Mouse (Mus musculus): ENCODE measurements around the gene Gm49339. TPM values are rescaled to one million over a fixed set of nuclear protein-coding genes. Genes with fewer than 3 reads are reported as not detected.

The Gm49339 gene
- polyA plus RNA-seq, 1 experiment from 2014 or later: 1.0 TPM

- H3K27ac ChIP-seq (replicated peaks): no peak overlapping the region
- ATAC-seq (ENCODE audit: extremely low read depth, insufficient number of reproducible peaks, low FRiP score, low TSS enrichment): no peak
- H3K9me3 ChIP-seq: no peaks in the 10 kb centered on the region
- no peaks in the 10 kb centered on the region for H3K27me3 ChIP-seq (replicated peaks)
- 62% methylated on average over 7 of the region's 7 CpGs for whole genome bisulfite sequencing
- H3K36me3 ChIP-seq: no peaks in the 10 kb centered on the region
- H3K4me3 ChIP-seq: no peak overlapping the region
- no peak overlapping the region for H3K4me2 ChIP-seq
- peaks cover 10% of the 10 kb centered on the region for H3K4me1 ChIP-seq
- no peak overlapping the region for H3K9ac ChIP-seq
Observed at GRCm38 (mm10) chr10:51526090-51526489, 45.7 kb downstream of the Gm49339 start.

- H3K36me3 ChIP-seq: no peaks in the 10 kb centered on the region
- no peaks in the 10 kb centered on the region for H3K9me3 ChIP-seq
- WGBS: 54% methylated on average over 4 of the region's 4 CpGs
- H3K27me3 ChIP-seq (replicated peaks): no peaks in the 10 kb centered on the region
- ATAC-seq (ENCODE audit: extremely low read depth, insufficient number of reproducible peaks, low FRiP score, low TSS enrichment): no peak
- H3K27ac ChIP-seq (replicated peaks): no peak overlapping the region
- H3K4me1 ChIP-seq: peaks cover 10% of the 10 kb centered on the region
- no peak overlapping the region for H3K4me2 ChIP-seq
- H3K9ac ChIP-seq: no peak overlapping the region
- H3K4me3 ChIP-seq: no peak overlapping the region
Observed at GRCm38 (mm10) chr10:51526633-51527032, 46.2 kb downstream of the Gm49339 start.

DNA sequence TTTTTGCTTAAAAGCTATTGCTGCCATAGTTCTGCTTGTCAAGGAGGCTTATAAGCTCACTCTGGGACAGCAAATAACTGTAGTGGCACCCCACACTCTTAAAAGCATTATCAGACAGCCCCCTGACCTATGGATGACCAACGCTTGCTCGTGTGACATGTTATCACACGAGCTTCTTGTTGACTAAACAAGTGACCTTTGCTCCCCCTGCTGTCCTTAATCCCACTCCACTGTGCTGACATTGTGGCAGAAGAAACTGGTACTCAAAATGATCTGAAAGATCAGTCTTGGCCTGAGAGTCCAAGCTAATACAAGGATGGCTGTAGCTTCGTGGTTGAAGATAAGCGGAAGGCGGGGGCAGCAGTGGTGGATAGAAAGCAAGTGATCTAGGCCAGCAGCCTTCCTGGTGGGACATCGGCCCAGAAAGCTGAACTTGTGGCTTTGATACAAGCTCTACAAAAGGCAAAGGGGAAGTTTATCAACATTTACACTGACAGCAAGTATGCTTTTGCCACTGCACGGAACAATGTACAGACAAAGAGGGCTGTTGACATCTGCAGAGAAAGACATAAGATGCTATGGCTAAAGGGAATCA is 48.5 kb downstream of the Gm49339 start:
- no peaks in the 10 kb centered on the region for H3K27me3 ChIP-seq (replicated peaks)
- H3K36me3 ChIP-seq: no peaks in the 10 kb centered on the region
- ATAC-seq (ENCODE audit: extremely low read depth, insufficient number of reproducible peaks, low FRiP score, low TSS enrichment): no peak
- no peak overlapping the region for H3K4me2 ChIP-seq
- no peak overlapping the region for H3K9ac ChIP-seq
- H3K4me3 ChIP-seq: no peak overlapping the region
- H3K4me1 ChIP-seq: peaks cover 10% of the 10 kb centered on the region
- 30% methylated on average over 8 of the region's 8 CpGs for WGBS
- H3K27ac ChIP-seq (replicated peaks): no peak overlapping the region
- no peaks in the 10 kb centered on the region for H3K9me3 ChIP-seq

GRCm38 (mm10) chr10:51529497-51529896 is 49.1 kb downstream of the Gm49339 start:
- Histone ChIP-seq H3K27me3 (replicated peaks) (no peaks in the 10 kb centered on the region), H3K4me3 (no peak overlapping the region), H3K4me1 (peaks cover 10% of the 10 kb centered on the region), H3K9ac (no peak overlapping the region), H3K9me3 (no peaks in the 10 kb centered on the region), H3K4me2 (no peak overlapping the region), H3K36me3 (no peaks in the 10 kb centered on the region), H3K27ac (replicated peaks) (no peak overlapping the region)
- 46% methylated on average over 3 of the region's 3 CpGs for WGBS
- ATAC-seq (ENCODE audit: extremely low read depth, insufficient number of reproducible peaks, low FRiP score, low TSS enrichment): no peak

GRCm38 (mm10) chr10:51530813-51531212 is 50.4 kb downstream of the Gm49339 start:
- ATAC-seq (ENCODE audit: extremely low read depth, insufficient number of reproducible peaks, low FRiP score, low TSS enrichment): no peak
- Histone ChIP-seq H3K9ac (no peak overlapping the region), H3K4me3 (no peak overlapping the region), H3K27ac (replicated peaks) (no peak overlapping the region), H3K4me2 (no peak overlapping the region), H3K9me3 (no peaks in the 10 kb centered on the region), H3K36me3 (no peaks in the 10 kb centered on the region), H3K27me3 (replicated peaks) (no peaks in the 10 kb centered on the region), H3K4me1 (peaks cover 10% of the 10 kb centered on the region)
- WGBS: 87% methylated on average over 7 of the region's 7 CpGs

Other genes starting within 250 kb of the Gm49339 start
- gene Lilr4b, start within 50 bp of the Gm49339 start, polyA plus RNA-seq (2015; fragmentation: Nextera tagmentation; extraction: Ambion mirVana): 0.69 and 0.87 TPM in 2 replicates
- 2.2 and 2.8 TPM in 2 replicates for gene Lilrb4a, start 10.3 kb downstream of the Gm49339 start, polyA plus RNA-seq (2015; fragmentation: Nextera tagmentation; extraction: Ambion mirVana)
- 3.1 and 3.4 TPM in 2 replicates for gene Fam162b, start 109.9 kb downstream of the Gm49339 start, polyA plus RNA-seq (2015; fragmentation: Nextera tagmentation; extraction: Ambion mirVana)
- gene Gprc6a, start 150.8 kb downstream of the Gm49339 start, polyA plus RNA-seq (2015; fragmentation: Nextera tagmentation; extraction: Ambion mirVana): not detected in 2 replicates
- 0.11 TPM in 1 of 2 replicates, not detected in the other for gene Rfx6, start 197.1 kb downstream of the Gm49339 start, polyA plus RNA-seq (2015; fragmentation: Nextera tagmentation; extraction: Ambion mirVana)

All from heart, embryonic 13.5 days (tissue).